Mouse (Mus musculus) ovary, adult 18-20 months (tissue): ENCODE data around the gene Spryd7.
"Not testable (repeated sequence)": the region's sequence is repeated elsewhere in the genome, so short reads cannot be mapped to it uniquely, and the experiment has no call there.

ENCODE experiments used
- DNase-seq: peaks from one replicate; pipeline ENCODE4 v3.0.0; 2022; ENCODE audit warnings: low spot score, mixed read lengths

Gene Spryd7

GRCm38 (mm10) chr14:61556289-61557147 lies at the start of gene Spryd7:
Gene Spryd7 (minus strand): TSS chr14:61556886.
- DNase-seq = peak; percentile 98

- DNase-seq = not testable (repeated sequence)
Measured at GRCm38 (mm10) chr14:61606088-61606487, 49.4 kb upstream of the Spryd7 start.

DNA sequence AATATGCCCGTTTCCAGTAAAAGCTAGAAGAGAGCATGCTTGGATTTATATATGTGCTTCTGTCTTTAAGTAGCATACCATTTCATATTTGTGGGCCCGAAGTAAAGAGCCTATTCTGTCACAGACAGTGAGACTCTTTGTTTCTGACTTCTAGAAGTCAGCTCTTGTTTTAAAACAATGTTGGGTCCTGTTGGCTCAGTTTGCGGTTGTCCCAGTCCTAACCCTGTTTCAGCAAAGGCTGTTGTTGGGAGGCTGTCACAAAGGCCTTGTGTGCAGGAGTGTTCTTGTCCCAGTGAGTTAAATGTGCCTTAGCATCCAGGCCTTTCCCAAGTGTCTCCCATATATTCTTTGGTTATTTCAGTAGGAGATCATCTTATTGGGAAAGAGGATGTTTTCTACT lies 47.4 kb upstream of the Spryd7 start:
- DNase-seq = no peak

- DNase-seq = no peak
Measured at GRCm38 (mm10) chr14:61603069-61603755, 46.5 kb upstream of the Spryd7 start.

GRCm38 (mm10) chr14:61601348-61601747 lies 44.7 kb upstream of the Spryd7 start:
- no peak for DNase-seq

DNA sequence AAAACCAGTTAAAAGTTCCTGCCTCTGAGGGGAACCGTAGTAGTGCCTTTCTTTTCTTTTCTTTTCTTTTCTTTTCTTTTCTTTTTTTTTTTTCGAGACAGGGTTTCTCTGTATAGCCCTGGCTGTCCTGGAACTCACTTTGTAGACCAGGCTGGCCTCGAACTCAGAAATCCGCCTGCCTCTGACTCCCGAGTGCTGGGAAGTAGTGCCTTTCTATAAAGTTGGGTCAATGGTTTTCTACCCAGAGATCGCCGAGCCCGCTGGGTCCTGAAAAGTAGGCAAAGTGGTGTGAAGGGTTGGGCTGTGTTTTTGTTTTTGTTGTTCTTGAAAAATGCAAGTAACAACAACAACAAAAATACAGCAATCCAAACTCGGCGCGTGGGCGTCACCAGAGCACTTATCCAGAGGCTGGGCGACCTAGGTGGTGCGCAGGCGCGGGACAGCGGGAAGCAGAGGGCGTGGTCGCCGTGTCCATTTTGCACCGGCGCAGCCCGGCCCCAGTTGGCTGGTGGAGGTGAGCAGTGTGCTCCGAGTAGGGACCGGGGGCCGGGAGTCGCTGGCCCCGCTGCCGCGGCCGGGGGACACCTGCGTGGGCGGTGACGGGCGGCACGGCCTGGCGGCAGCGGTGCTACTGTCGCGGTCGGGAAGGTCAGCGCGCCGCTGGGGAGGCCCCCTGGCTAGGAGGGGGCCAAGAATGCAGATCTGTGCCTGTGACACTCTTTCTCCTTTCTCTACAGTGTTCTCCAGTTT lies 42.5 kb upstream of the Spryd7 start:
- DNase-seq = peak; percentile 86

DNA sequence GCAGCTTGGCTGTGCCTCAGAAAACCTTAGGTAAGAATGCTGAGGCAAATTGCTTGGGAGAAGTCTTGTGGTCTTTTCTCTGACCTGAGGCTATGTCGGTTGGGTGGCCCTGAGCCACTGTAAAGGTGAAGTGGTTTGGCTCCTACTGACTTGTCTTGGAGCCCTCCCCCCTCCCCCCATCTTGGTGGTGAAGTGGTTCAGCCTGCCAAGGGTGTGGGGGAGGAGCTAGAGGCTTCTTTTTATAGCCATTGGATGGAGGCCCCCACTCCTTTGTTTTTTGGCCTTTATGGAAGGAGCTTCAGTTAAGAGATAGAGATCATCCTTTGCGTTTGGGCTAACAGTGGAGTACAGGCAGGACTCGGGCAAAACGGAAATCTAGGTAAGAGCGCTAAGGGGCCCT lies 41.3 kb upstream of the Spryd7 start, which contains the start of gene Trim13:
Gene Trim13, plus strand, starts transcription at position 280 of the 400 bp plus-strand sequence.
- DNase-seq = no peak

- DNase-seq = no peak
Measured at GRCm38 (mm10) chr14:61596719-61597426, 40.2 kb upstream of the Spryd7 start.

- no peak for DNase-seq
Measured at GRCm38 (mm10) chr14:61589288-61590065, 32.8 kb upstream of the Spryd7 start.

GRCm38 (mm10) chr14:61575941-61576340 lies 19.3 kb upstream of the Spryd7 start:
- peak; percentile 36 for DNase-seq

DNA sequence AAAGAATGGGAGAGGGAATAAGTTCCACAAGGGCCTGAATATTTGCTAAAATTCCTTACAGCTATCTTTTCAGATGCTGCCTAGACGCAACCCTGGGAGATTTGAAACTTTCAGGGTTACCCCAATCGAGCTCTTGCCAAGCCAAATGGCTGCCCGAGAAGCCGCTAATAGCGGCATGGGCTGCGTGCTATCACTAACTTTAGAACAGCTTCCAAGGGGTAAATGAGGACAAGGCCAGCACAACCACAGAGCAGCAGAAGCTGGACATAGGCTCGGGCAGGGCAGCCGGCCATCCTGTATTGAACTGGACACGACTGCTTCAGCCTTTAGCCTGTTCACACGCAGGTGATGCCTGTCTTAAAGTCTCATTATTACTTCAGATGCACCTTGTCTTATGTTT lies 18.4 kb upstream of the Spryd7 start:
- peak; percentile 81 for DNase-seq

DNA sequence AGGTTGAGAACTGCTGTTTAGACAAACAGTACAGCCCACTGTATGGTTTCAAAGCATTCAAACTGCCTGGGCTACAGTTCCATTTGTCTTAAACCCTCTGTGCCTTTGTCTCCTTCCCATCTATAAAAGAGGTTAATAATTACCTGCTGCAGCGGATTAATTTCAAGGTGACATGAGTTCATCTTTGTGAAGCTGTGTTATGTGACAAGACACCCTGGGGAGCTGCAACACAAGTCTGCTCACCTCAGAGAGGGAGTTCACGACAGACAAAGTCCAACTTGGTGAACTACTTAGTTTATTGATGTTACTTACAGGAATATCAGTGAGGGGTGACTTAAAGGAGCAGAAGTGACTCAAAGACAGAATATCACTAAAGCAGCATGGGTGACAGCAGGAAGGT lies 15.4 kb upstream of the Spryd7 start:
- no peak for DNase-seq

GRCm38 (mm10) chr14:61571366-61571765 lies 14.7 kb upstream of the Spryd7 start:
- DNase-seq = peak; percentile 65

DNA sequence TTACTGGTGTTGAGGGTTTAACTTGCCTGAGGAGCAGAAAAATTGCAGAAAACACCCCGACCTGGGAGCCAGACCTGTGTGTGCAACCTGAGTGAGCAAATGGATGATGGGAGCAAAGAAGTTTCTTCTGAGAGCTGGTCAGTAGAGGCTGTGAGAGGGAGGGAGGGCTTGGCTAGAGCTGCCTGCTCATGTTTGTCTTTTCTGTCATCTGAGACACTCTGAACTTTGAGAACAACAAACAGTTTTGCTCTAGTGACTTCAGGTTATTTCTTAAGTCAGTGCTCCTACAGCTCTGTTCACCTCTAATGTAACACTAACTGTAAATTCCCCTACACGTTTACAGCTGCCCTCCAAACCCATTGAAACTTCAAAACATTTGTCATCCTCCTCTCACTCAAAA lies 12.7 kb upstream of the Spryd7 start:
- no peak for DNase-seq

GRCm38 (mm10) chr14:61566211-61566610 lies 9.5 kb upstream of the Spryd7 start:
- DNase-seq = not testable (repeated sequence)

GRCm38 (mm10) chr14:61559856-61560255 lies 3.2 kb upstream of the Spryd7 start:
- no peak for DNase-seq

GRCm38 (mm10) chr14:61558901-61559300 lies 2.2 kb upstream of the Spryd7 start:
- no peak for DNase-seq

- no peak for DNase-seq
Measured at GRCm38 (mm10) chr14:61555931-61556288, 776 bp downstream of the Spryd7 start.

DNA sequence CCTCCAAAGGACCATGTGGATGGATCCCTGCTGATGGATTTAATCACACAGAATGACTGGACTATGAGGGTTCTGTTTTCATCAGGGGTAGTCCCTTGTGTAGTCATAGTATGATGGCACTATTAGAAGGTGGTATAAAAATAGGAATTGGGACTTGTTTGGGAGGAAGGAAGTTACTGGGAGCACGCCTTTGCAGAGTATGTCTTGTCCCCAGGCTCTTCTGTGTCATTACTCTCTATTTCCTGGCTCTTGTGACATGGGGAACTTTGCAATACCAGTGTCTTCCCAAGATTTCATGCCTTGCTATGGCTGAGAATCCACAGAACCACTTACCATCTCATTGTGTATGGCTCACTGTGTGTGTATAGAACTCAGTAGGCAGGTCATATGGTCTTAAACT lies 8.1 kb downstream of the Spryd7 start:
- no peak for DNase-seq

GRCm38 (mm10) chr14:61537772-61538171 lies 18.9 kb downstream of the Spryd7 start:
- DNase-seq = not testable (repeated sequence)

DNA sequence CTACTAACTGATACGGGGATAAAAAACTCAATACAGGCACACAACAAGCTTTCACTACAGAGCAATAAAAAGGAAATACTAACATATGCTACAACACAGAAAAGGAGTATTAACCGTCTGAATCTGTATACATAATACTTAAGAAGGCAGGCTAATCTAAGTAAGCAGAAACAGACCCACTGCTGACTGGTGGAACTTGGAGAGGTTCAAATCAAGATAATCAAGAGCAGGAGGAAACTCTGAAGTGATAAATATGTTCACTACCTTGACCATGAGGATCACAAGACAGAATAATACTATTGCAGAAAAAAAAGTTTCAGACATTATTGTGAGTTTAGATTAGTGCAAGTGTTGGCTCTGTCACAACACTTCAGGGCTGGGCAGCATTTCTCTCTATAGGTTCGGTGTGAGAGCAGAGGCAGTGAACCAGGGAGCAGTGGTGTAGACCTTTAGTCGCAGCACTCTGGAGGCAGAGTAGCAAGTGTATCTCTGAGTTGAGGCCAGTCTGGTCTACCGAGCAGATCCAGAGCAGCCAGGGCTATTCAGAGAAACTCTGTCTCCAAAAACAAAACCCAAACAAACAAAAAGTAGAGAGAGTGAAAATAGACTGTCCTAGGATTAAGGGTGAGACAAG lies 19.9 kb downstream of the Spryd7 start:
- DNase-seq = no peak
